Mouse (Mus musculus) C2C12 (cell line): Measurements from ENCODE around the gene Setd3.

Experiments used
- CEBPB ChIP-seq: IDR thresholded peaks from one replicate; pipeline ENCODE4 v1.6.1; 2011; ENCODE audit warnings: low read depth, mild to moderate bottlenecking, control low read depth, moderate library complexity
- CTCF ChIP-seq: IDR thresholded peaks from one replicate; pipeline ENCODE4 v1.5.1; 2011; ENCODE audit not compliant: control insufficient read depth, insufficient read depth, insufficient read length
- MYOD1 ChIP-seq: IDR thresholded peaks from one replicate; pipeline ENCODE4 v1.6.1; 2011; ENCODE audit warnings: low read depth; ENCODE audit not compliant: control insufficient read depth, insufficient read length
- MYOG ChIP-seq: IDR thresholded peaks from one replicate; pipeline ENCODE4 v1.6.1; 2011; ENCODE audit not compliant: control insufficient read depth, insufficient read length; ENCODE audit errors: extremely low read depth
- USF1 ChIP-seq: IDR thresholded peaks from one replicate; pipeline ENCODE4 v1.6.1; 2011; ENCODE audit warnings: low read depth, mild to moderate bottlenecking, control low read depth, moderate library complexity

- TF ChIP-seq CTCF, result no peak
- TF ChIP-seq MYOD1, result no peak
- TF ChIP-seq MYOG, result no peak
- no peak for TF ChIP-seq USF1
- no peak for TF ChIP-seq CEBPB
These were observed 33.4 kb upstream of the Setd3 start for GRCm38 (mm10) chr12:108212476-108212875.
